In the genomic region with DNA sequence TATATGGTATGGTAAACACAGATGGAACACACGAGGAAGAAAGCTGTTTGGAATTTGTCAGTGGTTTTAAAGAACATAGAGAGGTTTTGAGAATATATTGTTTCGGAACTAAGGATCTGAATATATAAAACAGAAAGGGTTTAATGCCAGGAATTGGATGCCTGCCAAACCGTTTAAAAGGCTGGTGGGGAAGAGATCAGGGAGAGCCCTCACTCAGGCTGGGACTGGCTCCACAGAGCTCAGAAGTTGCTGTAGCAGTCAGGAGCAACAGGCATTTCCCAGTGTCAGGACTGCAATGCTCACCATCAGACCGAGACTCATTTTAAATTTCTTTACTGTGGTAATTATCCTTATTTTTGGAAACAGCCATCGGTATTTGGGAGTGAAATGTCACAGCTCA, we compare ENCODE assay signal across 16 mouse cellular contexts.
DNase-seq lines count a peak whose midpoint lies in the region; ATAC-seq lines count a peak whose summit lies in the region.
"Had no signal": no experiment of that assay in that cellular context is flagged by ENCODE, and none has a peak within 500 bp of the region (broad histone marks: within the 10 kb centered on the region; RNA-seq: fewer than 3 reads in every experiment).

No protein-coding gene starts in this region.

- H3K36me3 ChIP-seq in heart, embryonic 14.5 days (ENCODE audit: control insufficient read depth, insufficient read depth, low read length): no peaks in the 10 kb centered on the region
- H3K36me3 ChIP-seq in midbrain, embryonic 11.5 days (ENCODE audit: control insufficient read depth, insufficient read depth, low read length): no peaks in the 10 kb centered on the region
- no peaks in the 10 kb centered on the region; the same call in 1 of the 2 replicates for H3K36me3 ChIP-seq in midbrain, embryonic 10.5 days
- no peaks in the 10 kb centered on the region for H3K36me3 ChIP-seq in embryonic facial prominence, embryonic 12.5 days
- no peaks in the 10 kb centered on the region for H3K36me3 ChIP-seq in limb, embryonic 15.5 days
- H3K36me3 ChIP-seq: G1E; lung, embryonic 15.5 days had no signal

- no peak overlapping the region for H3K4me3 ChIP-seq in heart, embryonic 14.5 days (ENCODE audit: control insufficient read depth in 1 of 2, insufficient read depth in 1 of 2, low read depth in 1 of 2, low read length in 2 of 2)
- no peak overlapping the region for H3K4me3 ChIP-seq in midbrain, embryonic 11.5 days (ENCODE audit: low read depth, low read length)
- H3K4me3 ChIP-seq in midbrain, embryonic 10.5 days: no peak overlapping the region
- no peak overlapping the region for H3K4me3 ChIP-seq in embryonic facial prominence, embryonic 12.5 days
- no peak overlapping the region for H3K4me3 ChIP-seq in limb, embryonic 15.5 days
- H3K4me3 ChIP-seq: gastrocnemius, adult 2 months; lung, embryonic 15.5 days had no signal

- intact Hi-C loops in heart, postnatal 25 days (cut with DNase I): loop anchor here (5.0 kb wide), 1 partner anchor 65 kb away; no protein-coding TSS in a partner anchor

- no peak for DNase-seq in heart, postnatal 25 days (ENCODE audit: low spot score)
- no peak for DNase-seq in midbrain, embryonic 11.5 days (ENCODE audit: low spot score, missing footprints)
- no peak for DNase-seq in midbrain, embryonic 10.5 days (ENCODE audit: low spot score)
- no peak for DNase-seq in testis, postnatal 10 days (ENCODE audit: low spot score)
- DNase-seq in frontal cortex, postnatal 36 days (ENCODE audit: low spot score in 2 of 2): no peak
- DNase-seq: cerebellum, adult 11-12 months; gastrocnemius, adult 2 months; kidney, adult 2 months; kidney, postnatal 25 days; thymus, adult 18-20 months had no signal

- 0 out of 4 replicates have a peak overlapping the region, but pooled peaks have one; percentile 4 to 14 for H3K27ac ChIP-seq in heart, embryonic 14.5 days (replicated peaks in 1 of 2; ENCODE audit: control insufficient read depth in 1 of 2, insufficient read depth in 1 of 2, low read depth in 2 of 2, low read length in 2 of 2)
- H3K27ac ChIP-seq in midbrain, embryonic 11.5 days (ENCODE audit: low read depth, low read length): no peak overlapping the region
- no peak overlapping the region; the same call in 1 of the 2 replicates for H3K27ac ChIP-seq in midbrain, embryonic 10.5 days (replicated peaks)
- H3K27ac ChIP-seq in embryonic facial prominence, embryonic 12.5 days: 0 out of 2 replicates have a peak overlapping the region, but pooled peaks have one; percentile 11
- peak overlapping the region; percentile 33; the same call in 1 of the 2 replicates for H3K27ac ChIP-seq in limb, embryonic 15.5 days
- H3K27ac ChIP-seq: gastrocnemius, adult 2 months had no signal

- H3K9ac ChIP-seq in heart, embryonic 14.5 days (ENCODE audit: low read length): no peak overlapping the region
- no peak overlapping the region for H3K9ac ChIP-seq in midbrain, embryonic 11.5 days (ENCODE audit: low read length)
- H3K9ac ChIP-seq in embryonic facial prominence, embryonic 12.5 days: no peak overlapping the region
- no peak overlapping the region for H3K9ac ChIP-seq in limb, embryonic 15.5 days
- H3K9ac ChIP-seq: lung, embryonic 15.5 days had no signal

- peaks cover 6 to 18% of the 10 kb centered on the region in 2 experiments for H3K4me1 ChIP-seq in heart, embryonic 14.5 days (ENCODE audit: control insufficient read depth in 2 of 2, insufficient read depth in 2 of 2, low read length in 2 of 2)
- peaks cover 24% of the 10 kb centered on the region for H3K4me1 ChIP-seq in midbrain, embryonic 11.5 days (ENCODE audit: control insufficient read depth, insufficient read depth, low read length)
- peaks cover 62% of the 10 kb centered on the region for H3K4me1 ChIP-seq in midbrain, embryonic 10.5 days
- H3K4me1 ChIP-seq in embryonic facial prominence, embryonic 12.5 days: peaks cover 32% of the 10 kb centered on the region
- peaks cover 19% of the 10 kb centered on the region for H3K4me1 ChIP-seq in limb, embryonic 15.5 days

- H3K9me3 ChIP-seq in heart, embryonic 14.5 days (ENCODE audit: control insufficient read depth, low read length): no peaks in the 10 kb centered on the region
- no peaks in the 10 kb centered on the region for H3K9me3 ChIP-seq in midbrain, embryonic 11.5 days (ENCODE audit: control insufficient read depth, low read length)
- no peaks in the 10 kb centered on the region for H3K9me3 ChIP-seq in midbrain, embryonic 10.5 days (replicated peaks)
- H3K9me3 ChIP-seq in embryonic facial prominence, embryonic 12.5 days: no peaks in the 10 kb centered on the region
- no peaks in the 10 kb centered on the region for H3K9me3 ChIP-seq in limb, embryonic 15.5 days
- H3K9me3 ChIP-seq: G1E; lung, embryonic 15.5 days had no signal

- H3K27me3 ChIP-seq in heart, embryonic 14.5 days (ENCODE audit: control insufficient read depth, insufficient read depth, low read length): no peaks in the 10 kb centered on the region; the same call in 1 of the 2 replicates
- no peaks in the 10 kb centered on the region for H3K27me3 ChIP-seq in midbrain, embryonic 11.5 days (ENCODE audit: control insufficient read depth, insufficient read depth, low read length)
- H3K27me3 ChIP-seq in midbrain, embryonic 10.5 days (ENCODE audit: low read depth, poor library complexity, severe bottlenecking): no peaks in the 10 kb centered on the region
- H3K27me3 ChIP-seq in embryonic facial prominence, embryonic 12.5 days: no peaks in the 10 kb centered on the region
- no peaks in the 10 kb centered on the region for H3K27me3 ChIP-seq in limb, embryonic 15.5 days
- H3K27me3 ChIP-seq: lung, embryonic 15.5 days had no signal

- WGBS in heart, embryonic 14.5 days: 42% methylated on average over 5 of the region's 5 CpGs
- 54% methylated on average over 5 of the region's 5 CpGs for WGBS in midbrain, embryonic 11.5 days
- WGBS in midbrain, embryonic 10.5 days: 76% methylated on average over 5 of the region's 5 CpGs
- 34% methylated on average over 5 of the region's 5 CpGs for WGBS in embryonic facial prominence, embryonic 12.5 days
- 20% methylated on average over 5 of the region's 5 CpGs for WGBS in limb, embryonic 15.5 days

- no peak overlapping the region for H3K4me2 ChIP-seq in heart, embryonic 14.5 days (ENCODE audit: low read length)
- no peak overlapping the region for H3K4me2 ChIP-seq in midbrain, embryonic 11.5 days
- no peak overlapping the region for H3K4me2 ChIP-seq in embryonic facial prominence, embryonic 12.5 days (replicated peaks)
- H3K4me2 ChIP-seq in limb, embryonic 15.5 days: no peak overlapping the region
- H3K4me2 ChIP-seq: lung, embryonic 15.5 days had no signal

- ATAC-seq in heart, embryonic 14.5 days (ENCODE audit: insufficient number of reproducible peaks, insufficient read depth, low FRiP score, low read depth): no peak
- ATAC-seq in midbrain, embryonic 11.5 days (ENCODE audit: low FRiP score): peak; percentile 51; the same call in 1 of the 2 replicates
- ATAC-seq in embryonic facial prominence, embryonic 12.5 days (ENCODE audit: insufficient number of reproducible peaks, insufficient read depth, low FRiP score, low TSS enrichment): 0 out of 2 replicates have a peak, but pooled peaks have one; percentile 57
- no peak for ATAC-seq in limb, embryonic 15.5 days (ENCODE audit: insufficient number of reproducible peaks, low FRiP score, low TSS enrichment, low read depth)
- ATAC-seq: CD4-positive, CD25-positive, alpha-beta regulatory T cell, adult 4 months had no signal

Comparison
In these comparisons a context has a peak if more than half of its experiments do, and no peak if none do; other contexts are left out.
1. ATAC-seq: peak in midbrain, embryonic 11.5 days (single experiment) and embryonic facial prominence, embryonic 12.5 days (single experiment); none in heart, embryonic 14.5 days (single experiment) and limb, embryonic 15.5 days (single experiment).
2. H3K27ac ChIP-seq: peak in heart, embryonic 14.5 days (2 of 2), embryonic facial prominence, embryonic 12.5 days (single experiment) and limb, embryonic 15.5 days (single experiment); none in midbrain, embryonic 11.5 days (single experiment) and midbrain, embryonic 10.5 days (single experiment).